Mouse (Mus musculus) liver, adult 2 months (tissue): ENCODE results near the gene Zdhhc1.

Experiments used
- CTCF ChIP-seq: fragments of 200-500 bp; IDR thresholded peaks from 2 replicates; pipeline ENCODE4 v1.5.1; 2011; ENCODE audit warnings: low read depth, low read length, control low read depth
- POLR2A ChIP-seq: fragments of 200-500 bp; IDR thresholded peaks from 2 replicates; pipeline ENCODE4 v1.6.1; 2011; ENCODE audit warnings: low read length, control low read depth; ENCODE audit not compliant: insufficient read depth; ENCODE audit errors: extremely low read depth

DNA sequence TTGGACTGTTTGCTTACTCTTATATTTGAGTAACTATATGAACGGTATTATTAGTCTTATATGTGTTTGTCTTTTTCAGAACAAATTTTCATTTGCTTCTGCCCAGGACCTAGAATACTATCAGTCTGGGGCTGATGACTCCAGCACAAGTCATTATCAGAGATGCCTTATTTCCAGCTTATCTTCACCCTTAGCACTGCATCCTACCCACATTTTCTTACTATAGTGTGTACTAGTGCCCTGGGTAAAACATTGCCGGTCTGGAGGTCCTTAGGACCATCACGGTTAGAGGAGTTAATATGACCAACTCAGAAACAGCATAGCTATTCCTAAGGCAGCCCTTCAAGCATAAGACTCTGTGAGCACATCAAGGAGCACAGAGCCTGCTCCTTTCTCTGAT lies 48.5 kb downstream of the Zdhhc1 start:
- TF ChIP-seq CTCF (no peak), POLR2A (no peak)
